Mouse (Mus musculus) testis, adult 2 months (tissue): Measurements from ENCODE around the gene Alox12e. TPM values are rescaled to one million over a fixed set of nuclear protein-coding genes. Genes with fewer than 3 reads are reported as not detected.

Experiments
- H3K27ac ChIP-seq: fragments of 200-500 bp; 2 replicates; pipeline ENCODE4 v1.5.1; 2012; ENCODE audit warnings: low read depth, low read length; ENCODE audit not compliant: control insufficient read depth, insufficient read depth
- H3K27me3 ChIP-seq: fragments of 200-500 bp; 2 replicates; pipeline ENCODE4 v1.6.1; 2012; ENCODE audit warnings: mild to moderate bottlenecking, low read length, moderate library complexity; ENCODE audit not compliant: control insufficient read depth, insufficient read depth
- H3K36me3 ChIP-seq: fragments of 200-500 bp; 2 replicates; pipeline ENCODE4 v1.6.1; 2012; ENCODE audit warnings: mild to moderate bottlenecking, low read length; ENCODE audit not compliant: control insufficient read depth, insufficient read depth
- H3K4me1 ChIP-seq: fragments of 200-500 bp; 2 replicates; pipeline ENCODE4 v1.6.1; 2012; ENCODE audit warnings: low read length; ENCODE audit not compliant: control insufficient read depth, insufficient read depth
- H3K4me3 ChIP-seq: fragments of 200-500 bp; 2 replicates; pipeline ENCODE4 v1.5.1; 2012; ENCODE audit warnings: low read depth, mild to moderate bottlenecking, low read length, moderate library complexity, mixed read lengths; ENCODE audit not compliant: control insufficient read depth
- CTCF ChIP-seq: fragments of 200-500 bp; IDR thresholded peaks from 2 replicates; pipeline ENCODE4 v1.5.1; 2012; ENCODE audit warnings: low read depth, mild to moderate bottlenecking, inconsistent platforms, low read length, moderate library complexity; ENCODE audit not compliant: control insufficient read depth, insufficient read depth, insufficient replicate concordance
- POLR2A ChIP-seq: fragments of 200-500 bp; IDR thresholded peaks from 2 replicates; pipeline ENCODE4 v1.6.1; 2012; ENCODE audit warnings: low read depth, mild to moderate bottlenecking, inconsistent platforms, low read length, moderate library complexity; ENCODE audit not compliant: control insufficient read depth
- polyA plus RNA-seq: library from polyadenylated mRNA; depleted of rRNA; stranded (reverse); fragments of >200 nt; gene quantifications from 2 replicates; pipeline ENCODE4 v1.2.3, GENCODE M21; 2012

The Alox12e gene
- polyA plus RNA-seq, 1 experiment = not detected

DNA sequence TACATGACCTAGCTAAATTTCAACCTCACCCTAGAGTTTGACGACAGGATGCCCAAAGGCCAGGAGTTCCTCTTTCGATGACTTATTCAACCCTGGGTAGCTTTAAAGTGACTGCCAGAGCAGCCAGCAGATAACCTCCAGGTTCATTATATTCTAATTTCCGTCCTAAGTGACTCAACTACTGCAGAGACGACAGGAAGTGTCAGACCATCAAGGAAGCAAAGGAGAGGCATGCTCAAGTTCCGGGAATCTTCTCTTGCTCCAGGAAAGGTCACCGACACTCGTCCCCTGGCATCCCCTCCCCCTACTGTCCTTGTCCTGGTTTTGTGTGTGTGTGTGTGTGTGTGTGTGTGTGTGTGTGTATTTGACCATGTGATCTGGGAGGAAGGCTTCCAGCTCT is 16.3 kb downstream of the Alox12e start:
- no peak overlapping the region for H3K27ac ChIP-seq
- H3K4me3 ChIP-seq = no peak overlapping the region
- no peaks in the 10 kb centered on the region for H3K27me3 ChIP-seq
- TF ChIP-seq CTCF (no peak), POLR2A (no peak)
- H3K4me1 ChIP-seq = 0 out of 2 replicates have a peak, but pooled peaks cover 2% of the 10 kb centered on the region
- no peaks in the 10 kb centered on the region for H3K36me3 ChIP-seq

DNA sequence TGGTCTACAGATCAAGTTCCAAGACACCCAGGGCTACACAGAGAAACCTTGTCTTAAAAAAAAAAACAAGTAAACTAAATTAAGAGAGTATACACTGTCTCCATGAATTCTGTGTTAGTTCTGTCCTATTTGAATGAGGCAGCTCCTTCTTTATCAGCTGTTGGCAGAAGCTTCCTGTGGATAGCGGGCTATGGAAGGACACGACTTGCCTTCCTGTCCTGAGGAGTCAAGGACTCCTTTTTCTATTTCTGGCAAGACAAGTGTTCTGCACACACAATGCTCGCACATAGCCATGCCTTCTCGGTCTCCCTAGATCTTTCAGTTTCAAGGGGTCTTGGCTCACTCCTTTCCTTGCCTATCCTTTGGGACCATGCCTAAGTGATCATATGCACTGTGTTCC is 20.1 kb downstream of the Alox12e start:
- H3K4me1 ChIP-seq = 0 out of 2 replicates have a peak, but pooled peaks cover 4% of the 10 kb centered on the region
- no peak overlapping the region for H3K4me3 ChIP-seq
- no peak overlapping the region for H3K27ac ChIP-seq
- TF ChIP-seq POLR2A (no peak), CTCF (no peak)
- H3K27me3 ChIP-seq = no peaks in the 10 kb centered on the region
- no peaks in the 10 kb centered on the region for H3K36me3 ChIP-seq

- Histone ChIP-seq H3K27ac (no peak overlapping the region), H3K27me3 (no peaks in the 10 kb centered on the region), H3K36me3 (no peaks in the 10 kb centered on the region), H3K4me1 (0 out of 2 replicates have a peak, but pooled peaks cover 4% of the 10 kb centered on the region), H3K4me3 (no peak overlapping the region)
- TF ChIP-seq POLR2A = no peak
- TF ChIP-seq CTCF = no peak
These were observed 24.5 kb downstream of the Alox12e start for GRCm38 (mm10) chr11:70297836-70298454.

DNA sequence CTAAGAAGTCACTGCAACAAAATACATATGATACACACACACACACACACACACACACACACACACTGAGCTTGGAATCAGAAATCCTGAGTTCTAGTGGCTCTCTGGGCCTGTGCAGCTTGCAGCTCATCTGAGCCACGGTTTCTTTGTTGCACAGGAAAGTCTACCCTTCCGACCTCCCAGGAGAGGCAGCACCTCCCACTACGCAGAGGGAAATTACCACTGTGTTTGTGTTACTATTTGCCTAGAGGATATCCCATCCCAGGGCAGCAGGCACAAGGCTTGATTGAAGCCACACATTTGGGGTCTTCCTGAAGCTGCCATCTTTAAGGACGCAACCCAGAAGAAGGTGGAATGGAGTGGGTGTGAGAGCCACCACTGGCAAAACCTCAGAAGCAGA is 25.0 kb downstream of the Alox12e start:
- Histone ChIP-seq H3K4me1 (0 out of 2 replicates have a peak, but pooled peaks cover 4% of the 10 kb centered on the region), H3K27ac (no peak overlapping the region), H3K36me3 (no peaks in the 10 kb centered on the region), H3K27me3 (no peaks in the 10 kb centered on the region), H3K4me3 (no peak overlapping the region)
- TF ChIP-seq CTCF = no peak
- no peak for TF ChIP-seq POLR2A

DNA sequence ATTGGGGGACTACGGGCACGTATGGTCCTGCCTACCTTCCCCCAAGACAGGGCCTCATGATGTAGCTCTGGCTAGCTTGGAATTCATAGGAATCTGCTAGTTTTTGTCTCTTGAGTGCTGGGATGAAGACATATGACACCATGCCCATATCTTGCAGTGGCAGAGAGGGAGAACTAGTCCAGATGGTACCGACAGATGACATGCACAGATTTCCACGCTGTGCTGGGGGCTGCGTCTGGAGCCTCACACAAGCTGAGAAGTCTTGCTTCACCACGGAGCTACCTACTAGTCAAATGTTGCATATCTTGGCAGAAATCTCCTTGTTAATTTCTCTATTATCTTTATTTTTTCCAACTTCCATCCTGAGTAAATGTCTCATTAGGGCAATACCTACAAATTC is 28.5 kb downstream of the Alox12e start:
- H3K27me3 ChIP-seq = no peaks in the 10 kb centered on the region
- no peaks in the 10 kb centered on the region for H3K36me3 ChIP-seq
- TF ChIP-seq POLR2A (no peak), CTCF (no peak)
- H3K4me3 ChIP-seq = no peak overlapping the region
- H3K27ac ChIP-seq = no peak overlapping the region
- H3K4me1 ChIP-seq = peaks cover 8% of the 10 kb centered on the region

DNA sequence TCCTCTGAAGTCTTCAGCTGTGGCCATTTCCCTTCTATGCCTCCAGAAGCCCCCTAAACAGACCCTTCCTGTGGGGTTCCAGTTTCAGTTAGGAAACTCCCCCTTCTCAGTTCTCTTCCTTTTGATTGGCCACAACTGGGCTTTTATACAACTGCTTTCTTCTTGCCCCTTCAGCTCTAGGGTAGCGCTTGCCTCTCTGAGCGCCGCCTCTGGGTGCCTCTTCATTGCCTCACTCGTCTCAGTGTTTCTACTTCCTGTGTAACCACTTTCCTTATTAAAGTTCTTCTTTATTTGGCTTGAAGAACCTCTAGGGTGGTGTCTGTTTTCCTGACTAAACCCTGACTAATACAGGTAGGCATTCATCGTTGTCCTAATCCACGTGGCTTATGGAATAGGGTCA is 31.2 kb downstream of the Alox12e start:
- H3K36me3 ChIP-seq = no peaks in the 10 kb centered on the region

DNA sequence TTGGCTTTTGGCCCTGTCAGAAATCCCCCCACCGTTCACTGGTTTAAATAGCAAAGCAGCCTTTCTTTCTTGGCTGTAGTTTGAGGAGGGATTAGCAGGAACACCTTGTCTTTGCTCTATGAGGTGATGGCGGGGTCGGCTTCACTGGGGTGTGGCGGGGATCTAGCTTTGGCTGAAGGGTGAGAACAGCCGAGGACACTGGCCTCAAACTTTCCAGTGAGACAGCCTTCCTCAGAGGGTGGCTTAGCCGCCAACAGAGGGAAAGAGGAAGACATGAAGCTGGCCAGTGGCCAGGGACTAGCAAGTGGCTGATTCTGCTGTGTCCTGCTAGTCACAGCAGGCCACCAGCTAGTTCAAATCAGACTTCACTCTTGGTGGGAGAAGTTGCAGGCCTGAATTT is 33.2 kb downstream of the Alox12e start:
- H3K36me3 ChIP-seq = no peaks in the 10 kb centered on the region
- TF ChIP-seq POLR2A = no peak
- TF ChIP-seq CTCF = no peak
- peaks cover 6% of the 10 kb centered on the region for H3K4me1 ChIP-seq
- no peak overlapping the region for H3K27ac ChIP-seq
- H3K4me3 ChIP-seq = no peak overlapping the region
- H3K27me3 ChIP-seq = no peaks in the 10 kb centered on the region

More for the DNA sequence above, 31.2 kb downstream of the Alox12e start:
- TF ChIP-seq CTCF (no peak), POLR2A (no peak)
- peak overlapping the region; percentile 67 for H3K4me3 ChIP-seq
- peaks cover 6% of the 10 kb centered on the region for H3K4me1 ChIP-seq
- no peaks in the 10 kb centered on the region for H3K27me3 ChIP-seq
- H3K27ac ChIP-seq = peak overlapping the region; percentile 50
